Mouse (Mus musculus): ENCODE results near the gene Elmo3. TPM values are rescaled to one million over a fixed set of nuclear protein-coding genes. Genes with fewer than 3 reads are reported as not detected.
"Not testable (repeated sequence)": the region's sequence is repeated elsewhere in the genome, so short reads cannot be mapped to it uniquely, and the experiment has no call there.

Elmo3 gene
- polyA plus RNA-seq, 1 experiment = not detected

GRCm38 (mm10) chr8:105286907-105287306 lies 18.5 kb upstream of the Elmo3 start:
- no peak overlapping the region for H3K4me3 ChIP-seq (ENCODE audit: insufficient read depth, low read depth, low read length)
- no peak for TF ChIP-seq POLR2A (IDR thresholded peaks at IDR 0.05; ENCODE audit: insufficient read depth, low read depth, low read length)
- H3K27ac ChIP-seq (ENCODE audit: insufficient read depth, low read depth, low read length) = no peak overlapping the region
- 86% methylated on average over 4 of the region's 4 CpGs for WGBS
- peaks cover 22% of the 10 kb centered on the region for H3K4me1 ChIP-seq (ENCODE audit: control insufficient read depth, insufficient read depth, low read length)

GRCm38 (mm10) chr8:105288231-105288630 lies 17.2 kb upstream of the Elmo3 start:
- WGBS = 61% methylated on average over 5 of the region's 5 CpGs
- no peak overlapping the region for H3K4me3 ChIP-seq (ENCODE audit: insufficient read depth, low read depth, low read length)
- H3K4me1 ChIP-seq (ENCODE audit: control insufficient read depth, insufficient read depth, low read length) = peaks cover 22% of the 10 kb centered on the region
- TF ChIP-seq POLR2A (IDR thresholded peaks at IDR 0.05; ENCODE audit: insufficient read depth, low read depth, low read length) (no peak), CTCF (IDR thresholded peaks at IDR 0.05; ENCODE audit: insufficient read depth, low read depth, low read length) (no peak)
- H3K27ac ChIP-seq (ENCODE audit: insufficient read depth, low read depth, low read length) = no peak overlapping the region

- H3K27ac ChIP-seq (ENCODE audit: insufficient read depth, low read depth, low read length) = peak overlapping the region; percentile 78
- peak overlapping the region; percentile 73 for H3K4me3 ChIP-seq (ENCODE audit: insufficient read depth, low read depth, low read length)
- H3K4me1 ChIP-seq (ENCODE audit: control insufficient read depth, insufficient read depth, low read length) = peaks cover 22% of the 10 kb centered on the region
- TF ChIP-seq POLR2A (IDR thresholded peaks at IDR 0.05; ENCODE audit: insufficient read depth, low read depth, low read length) (peak; percentile 88), CTCF (IDR thresholded peaks at IDR 0.05; ENCODE audit: insufficient read depth, low read depth, low read length) (no peak)
- under 1% methylated on average over 53 of the region's 53 CpGs for WGBS
These were observed 16.3 kb upstream of the Elmo3 start for GRCm38 (mm10) chr8:105288958-105289732.

- TF ChIP-seq CTCF (IDR thresholded peaks at IDR 0.05; ENCODE audit: insufficient read depth, low read depth, low read length) (no peak), POLR2A (IDR thresholded peaks at IDR 0.05; ENCODE audit: insufficient read depth, low read depth, low read length) (no peak)
These were observed 15.5 kb upstream of the Elmo3 start, which contains the start of gene 4931428F04Rik for GRCm38 (mm10) chr8:105289805-105290460. TSS of gene 4931428F04Rik (minus strand) at chr8:105289864.

GRCm38 (mm10) chr8:105290554-105291314 lies 14.7 kb upstream of the Elmo3 start:
- 12% methylated on average over 31 of the region's 31 CpGs for WGBS
- H3K4me1 ChIP-seq (ENCODE audit: control insufficient read depth, insufficient read depth, low read length) = peaks cover 22% of the 10 kb centered on the region
- TF ChIP-seq POLR2A (IDR thresholded peaks at IDR 0.05; ENCODE audit: insufficient read depth, low read depth, low read length) = no peak
- TF ChIP-seq CTCF (IDR thresholded peaks at IDR 0.05; ENCODE audit: insufficient read depth, low read depth, low read length) = peak; percentile 69
- peak overlapping the region; percentile 73; the same call in 1 of the 2 replicates for H3K4me3 ChIP-seq (ENCODE audit: insufficient read depth, low read depth, low read length)
- H3K27ac ChIP-seq (ENCODE audit: insufficient read depth, low read depth, low read length) = no peak overlapping the region

More at GRCm38 (mm10) chr8:105289805-105290460, 15.5 kb upstream of the Elmo3 start, which contains the start of gene 4931428F04Rik:
- WGBS = 3% methylated on average over 43 of the region's 43 CpGs
- Histone ChIP-seq H3K4me1 (ENCODE audit: control insufficient read depth, insufficient read depth, low read length) (peaks cover 22% of the 10 kb centered on the region), H3K4me3 (ENCODE audit: insufficient read depth, low read depth, low read length) (peak within 1 kb of the TSS; percentile 73), H3K27ac (ENCODE audit: insufficient read depth, low read depth, low read length) (peak within 1 kb of the TSS; percentile 78)

- H3K27ac ChIP-seq (ENCODE audit: insufficient read depth, low read depth, low read length); H3K4me3 ChIP-seq (ENCODE audit: insufficient read depth, low read depth, low read length): not testable (repeated sequence)
- peaks cover 22% of the 10 kb centered on the region for H3K4me1 ChIP-seq (ENCODE audit: control insufficient read depth, insufficient read depth, low read length)
- 90% methylated on average over 8 of the region's 8 CpGs for WGBS
These were observed 14.0 kb upstream of the Elmo3 start for GRCm38 (mm10) chr8:105291364-105291763.

GRCm38 (mm10) chr8:105291802-105292201 lies 13.6 kb upstream of the Elmo3 start:
- H3K4me1 ChIP-seq (ENCODE audit: control insufficient read depth, insufficient read depth, low read length) = peaks cover 19% of the 10 kb centered on the region
- 67% methylated on average over 3 of the region's 3 CpGs for WGBS
- H3K4me3 ChIP-seq (ENCODE audit: insufficient read depth, low read depth, low read length); H3K27ac ChIP-seq (ENCODE audit: insufficient read depth, low read depth, low read length): not testable (repeated sequence)

GRCm38 (mm10) chr8:105292471-105292870 lies 12.9 kb upstream of the Elmo3 start:
- H3K4me3 ChIP-seq (ENCODE audit: insufficient read depth, low read depth, low read length) = no peak overlapping the region
- TF ChIP-seq POLR2A (IDR thresholded peaks at IDR 0.05; ENCODE audit: insufficient read depth, low read depth, low read length) (no peak), CTCF (IDR thresholded peaks at IDR 0.05; ENCODE audit: insufficient read depth, low read depth, low read length) (no peak)
- 87% methylated on average over 7 of the region's 7 CpGs for WGBS
- H3K4me1 ChIP-seq (ENCODE audit: control insufficient read depth, insufficient read depth, low read length) = peaks cover 19% of the 10 kb centered on the region
- H3K27ac ChIP-seq (ENCODE audit: insufficient read depth, low read depth, low read length) = no peak overlapping the region

- Histone ChIP-seq H3K4me3 (ENCODE audit: insufficient read depth, low read depth, low read length) (no peak overlapping the region), H3K27ac (ENCODE audit: insufficient read depth, low read depth, low read length) (no peak overlapping the region), H3K4me1 (ENCODE audit: control insufficient read depth, insufficient read depth, low read length) (peaks cover 22% of the 10 kb centered on the region)
- WGBS = 72% methylated on average over 19 of the region's 19 CpGs
- TF ChIP-seq CTCF (IDR thresholded peaks at IDR 0.05; ENCODE audit: insufficient read depth, low read depth, low read length) (no peak), POLR2A (IDR thresholded peaks at IDR 0.05; ENCODE audit: insufficient read depth, low read depth, low read length) (no peak)
These were observed 12.0 kb upstream of the Elmo3 start for GRCm38 (mm10) chr8:105293405-105293804.

Measured in olfactory bulb, adult 2 months (tissue).